Mouse (Mus musculus) A20 (cell line): ENCODE data around the gene Cep95.
"Not testable (repeated sequence)": the region's sequence is repeated elsewhere in the genome, so short reads cannot be mapped to it uniquely, and the experiment has no call there.

Source experiments
- DNase-seq: peaks from one replicate; pipeline ENCODE4 v3.0.0-alpha.2; 2011; ENCODE audit warnings: low read depth, low spot score

Cep95 gene

GRCm38 (mm10) chr11:106776960-106777359, 12.1 kb upstream of the Cep95 start:
- no peak for DNase-seq

DNA sequence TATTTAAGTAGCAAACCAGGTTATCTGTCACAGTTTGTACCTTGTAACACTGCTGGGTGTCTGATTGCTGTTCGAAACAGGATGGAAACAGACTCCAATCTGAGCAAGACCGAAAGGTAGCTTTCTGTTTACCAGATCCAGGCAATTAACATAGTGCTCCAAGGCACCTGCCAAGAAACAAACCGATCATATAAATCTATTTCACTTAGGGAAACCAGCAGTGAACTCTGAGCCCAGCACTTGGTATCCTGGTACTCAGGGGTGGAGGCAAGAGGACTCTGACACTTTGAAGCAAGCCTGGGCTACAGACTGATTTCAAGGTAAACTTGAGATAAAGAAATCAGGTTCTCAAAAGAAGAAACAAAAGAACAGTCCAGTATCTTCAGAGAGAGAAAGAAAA, 11.7 kb upstream of the Cep95 start:
- DNase-seq, result no peak

DNA sequence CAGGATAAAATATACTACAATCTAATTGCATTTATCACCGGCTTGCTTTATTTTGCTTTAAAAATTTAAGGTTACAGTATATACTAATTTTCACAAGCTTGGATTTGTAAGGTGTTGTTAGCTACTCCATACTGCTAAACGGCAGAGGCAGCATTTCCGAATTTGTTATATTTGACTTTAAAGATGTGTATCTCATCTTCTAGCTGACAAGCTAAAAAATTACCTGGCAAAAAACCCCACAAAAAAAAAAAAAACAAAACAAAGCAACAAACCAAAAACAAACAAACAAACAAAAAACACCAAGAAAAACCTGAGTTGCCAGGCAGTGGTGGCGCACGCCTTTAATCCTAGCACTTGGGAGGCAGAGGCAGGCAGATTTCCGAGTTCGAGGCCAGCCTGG, 10.9 kb upstream of the Cep95 start:
- no peak for DNase-seq

DNA sequence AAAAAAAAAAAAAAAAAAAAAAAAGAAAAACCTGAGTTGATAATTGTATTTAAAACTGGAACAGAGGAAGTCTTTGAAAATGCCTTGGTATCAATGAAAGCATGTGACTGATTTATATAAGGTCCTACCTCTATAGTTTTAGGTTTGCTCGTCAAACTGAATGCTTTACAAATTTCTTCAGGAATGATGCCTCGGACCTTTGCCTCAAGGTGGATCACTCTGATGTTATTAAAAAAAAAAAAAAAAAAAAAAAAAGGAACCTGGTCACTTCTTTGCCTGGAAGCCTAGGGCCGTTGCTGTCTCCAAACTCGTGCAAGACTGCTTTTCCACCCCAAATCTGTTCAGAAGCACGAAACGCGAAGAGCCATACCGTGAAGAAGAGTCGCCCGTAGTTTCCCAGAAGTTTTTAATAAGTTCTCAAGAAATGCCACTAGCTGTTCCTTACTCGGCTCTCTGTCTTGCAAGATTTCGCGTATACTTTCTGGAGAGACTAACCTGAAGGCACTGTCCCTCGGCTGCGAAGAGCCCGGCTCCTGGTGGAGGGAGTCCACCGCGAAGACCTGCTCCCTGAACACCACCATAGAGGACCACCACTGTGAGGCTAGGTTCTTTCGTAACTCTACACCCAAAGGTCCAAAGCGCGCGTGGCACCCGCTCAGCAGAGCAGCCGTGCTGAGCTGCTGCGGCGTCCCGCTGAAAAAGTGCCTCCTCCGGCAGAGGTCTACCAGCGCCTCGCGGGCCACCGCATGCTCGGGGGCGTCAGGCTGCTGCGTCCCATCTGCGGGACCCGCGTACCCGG, 10.3 kb upstream of the Cep95 start:
- no peak for DNase-seq

GRCm38 (mm10) chr11:106779388-106780088, 9.5 kb upstream of the Cep95 start, which contains the start of gene Polg2:
Gene Polg2, minus strand, starts transcription at chr11:106779537.
- peak; percentile 97 for DNase-seq

DNA sequence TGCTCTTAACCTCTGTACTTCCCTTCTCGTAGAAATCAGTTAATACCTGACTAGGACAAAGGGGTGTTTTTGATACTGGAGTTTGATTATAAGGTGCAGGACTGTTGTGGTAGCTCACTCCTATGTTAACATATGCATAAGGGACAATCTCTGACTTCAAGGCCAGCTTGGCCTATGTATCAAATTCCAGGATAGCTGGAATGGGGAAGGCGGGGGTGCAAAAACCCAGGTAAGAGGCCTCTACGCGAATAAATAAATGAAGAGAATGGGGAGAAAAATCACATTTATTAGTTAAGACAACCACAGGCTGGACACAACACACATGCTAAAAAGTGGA, 9.0 kb upstream of the Cep95 start:
- no peak for DNase-seq

DNA sequence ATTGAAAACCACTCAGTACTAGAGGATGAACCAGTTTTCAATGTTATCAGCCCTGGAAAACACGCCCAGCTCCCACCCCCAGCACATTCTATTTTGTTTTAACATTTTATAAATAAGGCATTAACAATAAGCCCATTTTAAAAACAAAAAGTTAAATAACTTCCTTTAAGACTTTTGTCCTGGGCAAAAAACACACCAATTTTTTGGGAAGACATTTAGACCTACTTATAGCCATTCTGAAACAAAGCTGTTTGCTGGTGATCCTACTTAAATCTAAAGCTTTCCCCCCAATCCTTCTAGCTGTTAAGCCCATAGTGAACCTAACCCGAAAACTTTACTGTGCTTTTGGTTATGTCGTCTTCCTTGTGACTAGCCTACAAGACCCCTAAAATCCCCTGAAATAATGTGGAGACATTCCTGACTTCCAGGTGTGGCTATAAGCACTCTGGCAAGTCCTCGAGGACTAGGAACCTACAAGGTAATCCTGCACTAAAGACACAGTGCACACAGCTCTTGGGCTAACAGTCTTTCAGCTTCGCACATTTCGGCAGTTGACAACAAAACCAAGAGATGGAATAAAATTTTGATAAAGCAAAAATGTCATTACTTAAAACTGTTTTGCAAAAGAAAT, 8.3 kb upstream of the Cep95 start:
- no peak for DNase-seq

- not testable (repeated sequence) for DNase-seq
Observed at GRCm38 (mm10) chr11:106782271-106782670, 6.8 kb upstream of the Cep95 start.

DNA sequence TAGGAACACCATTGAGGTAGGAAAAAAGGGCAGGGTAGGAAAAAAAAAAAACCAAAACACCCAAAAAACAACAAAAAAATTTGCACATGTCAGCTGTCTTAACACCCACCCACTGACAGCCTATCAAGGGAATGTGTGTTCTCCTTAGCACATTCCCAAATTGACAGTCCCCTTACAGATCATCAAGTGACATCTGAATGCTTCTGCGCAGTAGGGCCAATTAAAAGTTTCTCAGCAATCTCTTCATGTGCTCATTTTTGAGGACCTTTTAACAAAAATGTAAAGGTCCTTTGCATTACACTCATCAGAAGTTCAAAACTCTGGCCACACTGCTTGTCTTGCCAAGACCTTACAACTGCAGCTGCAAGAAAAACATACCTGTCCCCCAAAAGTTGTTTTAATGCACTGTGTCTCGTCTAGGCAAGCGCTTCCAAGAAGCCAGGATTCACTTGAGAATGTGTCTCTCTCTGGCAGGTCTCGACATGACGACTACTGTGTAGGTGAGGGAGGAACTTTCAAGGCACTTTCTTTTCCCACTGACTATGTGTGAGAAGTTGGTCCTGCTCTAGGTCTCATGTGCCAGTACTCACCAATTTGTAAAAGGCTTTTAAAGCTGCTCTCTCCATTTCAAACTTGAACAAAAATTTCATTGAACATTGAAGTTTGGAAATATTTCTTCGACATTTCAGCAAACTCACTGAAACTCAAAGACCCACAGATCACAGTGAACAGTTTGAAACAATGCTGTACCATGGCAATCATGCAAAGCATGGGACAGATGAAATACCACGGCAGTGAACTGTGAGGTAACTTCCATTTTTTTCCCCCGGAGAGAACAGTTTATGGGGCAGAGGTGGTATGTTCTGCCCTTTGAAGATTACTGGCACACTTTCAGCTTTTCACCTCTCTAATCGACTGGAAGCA, 5.9 kb upstream of the Cep95 start:
- no peak for DNase-seq

DNA sequence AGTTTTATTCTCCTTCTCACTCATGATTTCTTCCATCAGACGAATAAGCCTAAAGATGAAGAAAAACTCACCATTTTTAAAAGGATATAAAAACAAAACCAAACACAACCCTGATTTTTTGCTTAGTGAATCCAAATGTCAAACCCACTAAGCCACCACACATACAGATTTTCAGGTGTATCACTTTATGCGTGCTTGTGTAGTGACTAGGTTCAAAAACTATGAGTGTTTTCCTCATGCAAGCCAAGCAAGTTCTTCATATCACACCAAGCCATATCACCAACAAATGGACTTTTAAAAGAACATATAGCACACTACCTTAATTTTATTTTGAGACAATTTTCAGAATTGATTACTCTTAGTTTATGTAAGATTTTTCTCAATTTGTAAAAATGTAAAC, 4.6 kb upstream of the Cep95 start:
- no peak for DNase-seq

DNA sequence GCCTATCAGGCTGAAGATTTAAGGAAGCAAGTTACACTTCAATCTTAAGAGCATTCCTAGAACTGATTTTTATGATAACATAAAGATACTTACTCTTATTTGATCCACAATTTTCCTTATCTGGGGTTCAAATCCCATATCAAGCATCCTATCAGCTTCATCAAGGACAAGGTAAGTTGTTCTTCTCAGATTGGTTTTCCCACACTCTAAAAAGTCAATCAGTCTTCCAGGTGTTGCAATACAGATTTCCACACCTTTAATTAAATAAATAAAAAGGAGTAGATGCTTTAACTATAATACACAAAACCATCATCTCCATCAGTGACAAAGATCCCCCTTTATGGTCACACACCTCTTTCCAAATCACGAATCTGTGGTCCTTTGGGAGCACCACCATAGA, 4.0 kb upstream of the Cep95 start:
- DNase-seq, result no peak

GRCm38 (mm10) chr11:106787131-106788025, 1.7 kb upstream of the Cep95 start:
- peak; percentile 92 for DNase-seq

- DNase-seq, result peak; percentile 99
Observed at GRCm38 (mm10) chr11:106788026-106788774, 852 bp upstream of the Cep95 start.

GRCm38 (mm10) chr11:106789649-106790048, 597 bp downstream of the Cep95 start:
- no peak for DNase-seq

DNA sequence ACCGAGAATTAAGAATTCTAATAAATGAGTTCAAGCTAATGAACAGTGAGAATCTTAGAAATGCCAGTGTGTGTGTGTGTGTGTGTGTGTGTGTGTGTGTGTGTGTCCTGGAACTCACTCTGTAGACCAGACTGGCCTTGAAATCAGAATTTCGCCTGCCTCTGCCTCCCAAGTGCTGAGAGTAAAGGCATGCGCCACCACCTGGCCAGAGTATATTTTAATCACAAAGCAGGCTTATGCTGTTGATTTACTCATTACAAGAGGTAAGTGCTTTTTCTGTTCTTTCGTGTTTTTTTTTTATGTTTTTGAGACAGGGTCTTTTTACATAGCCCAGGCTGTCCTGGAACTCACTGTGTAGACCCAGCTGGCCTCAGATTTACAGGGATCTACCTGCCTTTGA, 4.8 kb downstream of the Cep95 start:
- peak; percentile 54 for DNase-seq

DNA sequence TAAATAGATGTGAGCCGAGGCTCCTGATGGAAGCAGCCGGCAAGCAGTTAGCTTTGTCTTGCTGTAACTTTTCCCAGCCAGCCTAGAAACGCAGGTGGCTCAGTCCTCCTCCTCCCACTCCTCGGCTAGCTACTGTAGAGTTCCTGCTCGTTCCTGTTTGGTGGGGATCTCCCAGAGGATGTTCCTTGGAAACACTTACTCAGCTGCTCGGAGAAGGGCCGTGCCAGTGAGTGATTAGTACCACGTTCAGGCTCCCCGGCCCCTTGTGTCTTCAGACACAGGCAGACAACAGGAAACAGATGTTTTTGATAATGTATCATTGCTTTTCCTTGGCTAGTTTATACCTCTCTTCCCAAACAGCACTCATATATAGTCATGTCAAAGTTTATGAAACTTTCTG, 6.6 kb downstream of the Cep95 start:
- DNase-seq, result no peak

- DNase-seq, result no peak
Observed at GRCm38 (mm10) chr11:106802069-106802627, 13.1 kb downstream of the Cep95 start.

DNA sequence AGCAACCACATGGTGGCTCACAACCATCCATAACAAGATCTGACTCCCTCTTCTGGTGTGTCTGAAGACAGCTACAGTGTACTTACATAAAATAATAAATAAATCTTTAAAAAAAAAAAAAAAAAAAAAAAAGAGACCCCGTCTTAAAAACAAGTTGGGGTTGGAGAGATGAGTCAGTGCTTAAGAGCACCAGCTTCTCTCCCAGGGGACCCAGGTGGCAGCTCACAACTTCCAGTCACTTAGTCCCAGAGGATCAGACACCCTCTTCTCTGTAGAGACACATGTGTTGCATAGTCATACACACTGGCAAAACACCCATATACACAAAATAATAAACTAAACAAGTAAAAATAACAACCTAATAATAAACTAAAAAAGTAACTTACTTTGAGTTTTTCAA, 18.4 kb downstream of the Cep95 start:
- DNase-seq, result not testable (repeated sequence)

GRCm38 (mm10) chr11:106812410-106813136, 23.5 kb downstream of the Cep95 start:
- no peak for DNase-seq
